Mouse (Mus musculus) cerebellum, adult 11-12 months (tissue): ENCODE results near the gene Musk.

Experiments
- DNase-seq: peaks from one replicate; pipeline ENCODE4 v3.0.0; 2022

Musk gene

DNA sequence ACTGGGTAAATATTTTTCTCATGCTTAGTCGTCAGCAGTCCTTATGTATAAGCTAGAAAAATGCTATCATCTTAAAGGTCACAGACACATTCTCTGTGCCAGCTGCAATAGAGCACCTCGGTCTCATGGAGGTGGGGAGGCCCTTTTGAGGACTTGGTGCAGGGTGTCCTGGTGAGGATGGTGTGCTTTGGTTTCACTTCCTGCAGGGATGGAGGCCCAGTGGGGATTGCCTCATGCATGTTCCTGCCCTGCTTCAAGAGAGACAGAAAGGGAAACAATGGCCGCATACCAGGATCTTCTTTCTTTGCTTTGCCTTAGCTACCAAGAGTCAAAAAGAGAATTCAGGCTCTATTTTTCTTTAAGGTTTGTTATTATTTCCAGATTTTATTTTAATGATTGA is 31.8 kb downstream of the Musk start:
- DNase-seq = no peak

DNA sequence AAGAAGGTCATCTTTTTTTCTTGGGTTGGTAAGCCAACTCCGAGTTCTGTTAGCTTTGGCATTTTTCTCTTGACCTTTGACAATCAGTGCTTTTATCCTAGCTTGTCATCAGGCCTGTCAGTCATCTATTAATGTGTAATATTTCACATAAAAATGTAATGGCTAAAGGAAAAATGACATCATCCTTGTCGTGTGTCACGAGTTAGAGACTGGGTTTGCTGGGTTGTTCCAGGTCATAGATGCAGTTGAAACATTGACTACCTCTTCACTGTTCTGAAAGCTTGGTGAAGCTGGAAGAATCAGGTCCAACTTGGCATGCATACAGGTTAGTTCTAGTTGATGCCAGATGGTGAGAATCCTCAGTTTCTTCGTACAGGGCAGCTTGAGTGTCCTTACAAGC is 34.5 kb downstream of the Musk start:
- no peak for DNase-seq

- no peak for DNase-seq
Observed at GRCm38 (mm10) chr4:58326746-58327145, 41.0 kb downstream of the Musk start.

DNA sequence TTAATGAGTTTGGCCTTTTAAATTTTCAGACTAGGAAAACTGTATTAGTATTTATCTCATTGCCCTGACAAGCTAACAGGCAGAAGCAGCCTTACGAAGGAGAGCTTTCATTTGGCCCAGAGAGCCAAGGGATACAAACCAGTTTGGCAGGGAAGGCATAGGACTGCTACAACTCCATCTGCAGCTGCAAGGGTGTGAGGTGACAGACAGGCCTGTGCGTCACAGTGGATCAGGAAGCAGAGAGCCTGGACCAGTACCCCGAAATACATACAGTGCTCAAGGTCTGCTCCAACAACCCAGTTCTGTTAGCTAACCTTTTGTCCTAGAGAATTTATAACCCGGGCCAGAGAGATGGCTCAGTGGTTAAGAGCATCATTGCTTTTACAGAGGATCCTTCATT is 42.5 kb downstream of the Musk start:
- DNase-seq = no peak

GRCm38 (mm10) chr4:58330016-58330415 is 44.3 kb downstream of the Musk start:
- DNase-seq = no peak

DNA sequence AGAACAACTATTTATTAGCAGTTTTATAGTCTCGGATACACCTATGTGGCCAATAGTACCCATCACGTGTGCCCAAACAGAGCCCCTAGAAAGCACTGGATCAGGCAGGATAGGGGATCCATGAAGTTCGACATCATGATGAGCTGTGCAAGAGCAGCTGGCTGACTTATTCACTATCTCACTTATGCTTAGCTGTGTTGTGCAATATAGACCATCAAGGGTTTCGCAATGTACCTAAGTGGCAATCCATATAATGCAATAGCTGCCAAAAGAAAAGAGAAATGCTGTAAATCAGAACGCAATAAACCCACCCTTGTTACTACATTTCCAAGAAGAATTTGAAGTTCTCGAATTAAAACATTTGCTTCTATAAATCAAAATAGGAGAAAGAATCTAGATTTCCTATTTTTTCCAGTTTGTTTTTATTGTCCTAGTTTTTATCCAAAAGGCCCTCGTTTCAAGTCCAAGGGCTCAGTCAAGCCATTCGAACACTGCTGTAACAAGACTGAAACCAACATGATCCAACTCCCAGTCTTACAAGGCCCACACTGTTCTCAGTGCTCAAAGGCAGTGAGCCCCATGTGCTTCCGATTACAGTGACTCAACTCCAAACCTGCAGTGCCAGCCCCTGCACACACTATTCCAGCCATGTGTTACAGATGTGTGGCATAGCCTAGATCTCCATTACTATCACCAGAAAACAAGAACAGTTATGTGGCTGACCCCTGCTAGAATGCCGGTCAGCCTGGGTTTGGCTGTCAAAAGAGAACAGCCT is 45.3 kb downstream of the Musk start:
- DNase-seq = no peak

DNA sequence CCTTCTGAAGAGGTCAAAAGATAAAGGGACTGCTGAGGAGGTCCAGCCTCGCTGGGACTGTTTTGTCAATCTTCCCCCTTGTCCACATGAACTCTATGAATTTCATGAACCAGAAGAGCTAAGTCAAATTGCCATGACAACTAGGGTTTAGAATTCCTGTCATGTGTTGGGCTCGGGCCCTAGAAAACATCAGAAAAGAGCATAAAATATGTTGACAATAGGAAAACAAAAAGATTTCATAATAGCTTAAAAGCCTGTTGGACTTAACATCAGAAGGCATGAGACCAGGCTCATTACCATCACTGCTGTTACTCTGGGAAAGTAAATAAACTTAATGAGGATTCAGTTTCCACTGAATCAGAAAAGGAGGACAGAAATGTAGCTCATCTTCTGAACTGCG is 46.6 kb downstream of the Musk start:
- no peak for DNase-seq

GRCm38 (mm10) chr4:58336227-58336626 is 50.5 kb downstream of the Musk start:
- DNase-seq = no peak

- DNase-seq = no peak
Observed at GRCm38 (mm10) chr4:58339226-58339625, 53.5 kb downstream of the Musk start.

- DNase-seq = no peak
Observed at GRCm38 (mm10) chr4:58350206-58350605, 64.4 kb downstream of the Musk start.

- DNase-seq = no peak
Observed at GRCm38 (mm10) chr4:58351165-58351564, 65.4 kb downstream of the Musk start.

DNA sequence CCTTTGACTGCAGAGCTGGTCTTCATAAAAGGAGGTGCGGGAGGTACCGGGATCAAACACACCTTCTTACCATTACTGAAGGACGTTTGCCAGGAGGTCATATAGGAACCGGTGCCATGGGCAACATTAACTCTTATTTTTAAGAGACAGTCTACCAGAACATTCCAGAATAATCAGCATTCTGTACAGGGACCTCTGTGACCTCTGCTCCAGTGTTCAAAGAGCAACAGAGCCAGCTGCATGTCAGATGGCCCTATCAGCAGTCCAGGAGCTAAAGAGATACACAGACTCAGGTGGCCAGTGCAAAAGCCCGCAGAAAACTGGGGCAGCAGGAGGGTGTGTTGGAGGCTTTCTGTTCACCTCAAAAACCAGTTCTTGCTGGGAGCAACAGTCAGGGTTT is 65.8 kb downstream of the Musk start:
- DNase-seq = no peak

DNA sequence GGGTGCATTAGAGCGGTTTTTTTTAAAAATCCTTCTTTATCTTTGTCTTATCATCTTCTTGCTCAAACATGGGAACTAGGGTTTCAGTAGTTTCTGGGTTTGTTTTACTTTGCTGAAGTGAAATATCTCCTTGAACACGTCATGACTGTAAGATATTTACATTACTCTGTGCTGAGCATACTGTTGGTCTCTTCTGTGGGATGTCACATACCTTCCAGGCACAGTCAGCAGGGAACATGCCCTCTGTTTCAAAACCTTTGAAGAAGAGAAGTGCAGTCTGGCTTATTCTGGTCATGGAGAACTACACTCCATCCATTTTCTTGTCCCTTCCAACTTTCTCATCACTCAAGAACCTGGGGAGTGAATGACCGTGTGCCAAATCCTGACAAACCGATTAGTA is 73.2 kb downstream of the Musk start:
- DNase-seq = no peak

GRCm38 (mm10) chr4:58365321-58365720 is 79.6 kb downstream of the Musk start:
- DNase-seq = no peak

GRCm38 (mm10) chr4:58371106-58371505 is 85.3 kb downstream of the Musk start:
- no peak for DNase-seq

- peak; percentile 82 for DNase-seq
Observed at GRCm38 (mm10) chr4:58373599-58373998, 87.8 kb downstream of the Musk start.

DNA sequence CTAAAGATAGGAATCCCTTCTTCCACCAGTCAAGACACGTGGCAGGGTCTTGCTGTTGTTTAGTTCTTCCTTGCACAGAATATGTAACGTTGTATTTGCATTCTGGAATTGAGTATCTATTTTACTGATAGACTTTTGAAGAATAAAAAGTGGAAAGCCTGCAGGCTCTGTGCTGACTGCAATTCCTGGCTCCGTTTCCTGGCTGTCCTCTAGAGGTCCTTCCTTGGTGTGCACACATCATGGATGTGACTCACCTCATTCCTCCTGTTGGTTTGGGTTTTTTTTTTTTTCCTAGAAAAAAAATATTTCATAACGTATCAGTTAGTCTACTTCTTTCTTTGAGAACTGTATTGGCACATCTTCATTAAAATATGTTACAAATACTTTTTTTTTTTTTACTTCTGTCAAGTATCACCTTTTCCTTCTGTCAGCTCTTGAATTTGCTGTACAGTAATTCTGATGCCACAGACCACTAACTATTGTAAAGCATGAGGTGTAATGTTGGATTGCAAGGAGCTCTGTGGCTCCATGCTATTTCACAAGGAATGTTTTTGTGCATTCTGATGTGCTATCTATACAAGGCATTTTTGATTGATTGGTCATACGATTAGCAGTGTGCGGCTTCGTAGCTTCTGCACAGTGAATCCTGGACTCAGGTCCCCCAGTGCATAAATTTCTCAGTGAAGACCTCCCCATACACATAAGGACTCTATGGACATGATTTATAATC is 88.5 kb downstream of the Musk start:
- peak; percentile 70 for DNase-seq

DNA sequence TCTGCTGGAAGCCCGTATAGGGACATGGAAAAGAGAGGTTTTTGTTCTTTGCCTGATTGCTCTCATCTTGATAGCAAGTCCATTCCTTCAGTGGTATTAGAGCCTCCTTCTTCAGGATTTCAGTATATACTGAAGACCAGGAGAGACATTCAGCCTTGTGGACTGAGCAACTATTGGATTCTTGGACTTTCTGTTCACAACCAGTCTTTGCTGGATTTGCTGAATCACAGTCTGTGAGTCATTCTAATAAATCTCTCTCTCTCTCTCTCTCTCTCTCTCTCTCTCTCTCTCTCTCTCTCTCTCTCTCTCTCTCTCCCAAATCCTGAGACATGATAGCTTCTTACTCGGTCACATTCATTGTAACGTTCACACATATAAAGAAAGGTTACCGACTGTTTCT is 93.4 kb downstream of the Musk start:
- no peak for DNase-seq

DNA sequence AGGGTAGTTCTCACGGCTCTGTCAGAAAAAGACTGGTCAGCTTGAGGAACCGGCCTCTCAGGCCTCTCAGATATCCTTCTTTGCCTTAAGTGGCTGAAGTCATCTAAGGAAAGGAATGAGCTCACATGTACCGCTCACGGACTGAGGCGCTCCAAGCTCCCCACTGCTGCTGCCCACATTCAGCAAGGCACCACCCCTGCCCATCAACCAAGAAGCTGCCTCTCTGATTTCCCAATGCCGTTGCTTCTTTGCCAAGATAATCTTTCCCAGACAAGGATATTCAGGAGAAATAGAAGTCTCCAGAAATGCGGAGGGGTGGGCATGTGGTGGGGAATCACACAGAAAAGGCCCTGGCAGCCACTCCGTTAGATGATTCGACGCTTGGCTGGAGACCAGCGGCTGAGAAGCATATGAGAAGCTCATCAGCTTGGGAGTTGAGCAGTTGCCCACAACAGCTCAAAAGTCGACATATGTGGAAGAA is 115.1 kb downstream of the Musk start:
- DNase-seq = no peak

GRCm38 (mm10) chr4:58401973-58402501 is 116.3 kb downstream of the Musk start:
- no peak for DNase-seq

- no peak for DNase-seq
Observed at GRCm38 (mm10) chr4:58413188-58414185, 127.7 kb downstream of the Musk start.

DNA sequence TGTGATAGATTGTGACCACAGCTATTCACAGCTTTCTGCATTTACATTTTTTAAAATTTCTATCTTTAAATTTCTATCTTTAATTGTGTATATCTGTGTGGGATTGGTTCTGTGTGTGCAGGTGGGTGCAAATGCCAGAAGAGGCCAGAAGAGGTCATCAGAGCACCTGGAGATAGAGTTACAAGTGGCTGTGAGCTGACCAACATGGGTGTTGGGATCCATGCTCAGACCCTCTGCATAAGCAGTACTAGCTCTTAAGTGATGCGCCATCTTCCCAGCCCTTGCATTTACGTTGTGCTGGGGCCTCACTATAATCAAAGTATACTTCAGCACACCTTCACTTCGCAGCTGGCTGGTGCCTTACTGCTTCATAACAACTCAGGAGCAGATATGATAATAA is 129.8 kb downstream of the Musk start:
- no peak for DNase-seq

GRCm38 (mm10) chr4:58417319-58417718 is 131.6 kb downstream of the Musk start:
- no peak for DNase-seq
